ENCODE assay signal across 9 mouse cellular contexts in genomic region chr10:77566651-77567050, GRCm38 (mm10). TPM values are rescaled to one million over a fixed set of nuclear protein-coding genes. Genes with fewer than 3 reads are reported as not detected.
DNase-seq lines count a peak whose midpoint lies in the region; ATAC-seq and TF ChIP-seq lines count a peak whose summit lies in the region.
"Had no signal": no experiment of that assay in that cellular context is flagged by ENCODE, and none has a peak within 500 bp of the region (broad histone marks: within the 10 kb centered on the region; RNA-seq: fewer than 3 reads in every experiment).

No protein-coding gene starts in this region.

- H3K36me3 ChIP-seq in forebrain, postnatal 0 days (ENCODE audit: insufficient read depth): no peaks in the 10 kb centered on the region
- no peaks in the 10 kb centered on the region for H3K36me3 ChIP-seq in forebrain, embryonic 12.5 days (replicated peaks)

- WGBS in forebrain, postnatal 0 days: 30% methylated on average over 8 of the region's 8 CpGs
- WGBS in forebrain, embryonic 12.5 days: 35% methylated on average over 8 of the region's 8 CpGs

- ATAC-seq in forebrain, postnatal 0 days: no peak
- ATAC-seq in forebrain, embryonic 12.5 days (ENCODE audit: low FRiP score): no peak
- ATAC-seq in megakaryocyte-erythroid progenitor cell, adult 5-6 weeks (replicated peaks; ENCODE audit: low FRiP score, low TSS enrichment, poor library complexity, severe bottlenecking): peak; percentile 75

- H3K4me1 ChIP-seq in forebrain, postnatal 0 days (ENCODE audit: insufficient read depth): no peaks in the 10 kb centered on the region
- H3K4me1 ChIP-seq in forebrain, embryonic 12.5 days: peaks cover 7% of the 10 kb centered on the region

- no peak overlapping the region for H3K4me2 ChIP-seq in forebrain, postnatal 0 days (ENCODE audit: low read depth)
- no peak overlapping the region for H3K4me2 ChIP-seq in forebrain, embryonic 12.5 days

- TF ChIP-seq CTCF in forebrain, postnatal 0 days (IDR thresholded peaks at IDR 0.05; ENCODE audit: low read depth): peak; percentile 72

- no peak overlapping the region for H3K9ac ChIP-seq in forebrain, postnatal 0 days
- no peak overlapping the region for H3K9ac ChIP-seq in forebrain, embryonic 12.5 days

- no peak overlapping the region for H3K4me3 ChIP-seq in forebrain, postnatal 0 days (ENCODE audit: low read depth, low read length)
- no peak overlapping the region for H3K4me3 ChIP-seq in forebrain, embryonic 12.5 days (replicated peaks)

- H3K27me3 ChIP-seq in forebrain, postnatal 0 days (ENCODE audit: insufficient read depth, low read length): no peaks in the 10 kb centered on the region
- no peaks in the 10 kb centered on the region for H3K27me3 ChIP-seq in forebrain, embryonic 12.5 days

- no peaks in the 10 kb centered on the region for H3K9me3 ChIP-seq in forebrain, postnatal 0 days (ENCODE audit: low read length)
- H3K9me3 ChIP-seq in forebrain, embryonic 12.5 days: no peaks in the 10 kb centered on the region

- peak; percentile 35 for DNase-seq in forebrain, postnatal 0 days
- peak; percentile 69 for DNase-seq in adrenal gland, adult 8-10 months
- peak; percentile 78 for DNase-seq in embryo, embryonic 10.5 days (ENCODE audit: low spot score)
- DNase-seq in heart, postnatal 10 days: peak; percentile 86 to 92
- DNase-seq in layer of hippocampus, postnatal 36 days: peak; percentile 71 to 78
- DNase-seq in spleen, postnatal 36 days (ENCODE audit: low spot score in 2 of 2): peak; percentile 71 to 75

- intact Hi-C loops in heart, postnatal 10 days (cut with DNase I): loop anchor here (1.0 to 5.0 kb wide), 2 partner anchors 49 to 284 kb away; no protein-coding TSS in a partner anchor

- no peak overlapping the region for H3K27ac ChIP-seq in forebrain, postnatal 0 days (ENCODE audit: low read depth, low read length)
- H3K27ac ChIP-seq in forebrain, embryonic 12.5 days: no peak overlapping the region
- H3K27ac ChIP-seq: macrophage had no signal

RNA-seq across cellular contexts. Expression of gene Pttg1ip, which starts 14.9 kb away (rescaled TPM):
- 69.6 and 98.3 TPM in 2 replicates for total RNA-seq in forebrain, postnatal 0 days (2014; rRNA removed)
- 67.1 and 74.2 TPM in 2 replicates for polyA plus RNA-seq in forebrain, postnatal 0 days (2015; fragmentation: Nextera tagmentation; extraction: Ambion mirVana)
- 61.9 and 64.6 TPM in 2 replicates for polyA plus RNA-seq in forebrain, embryonic 12.5 days (2016; fragmentation: Nextera tagmentation; extraction: Ambion mirVana)
- total RNA-seq in adrenal gland, adult 8-10 months (2022): 100 to 1,000 TPM; 207 to 236 (median 225) TPM
- total RNA-seq in heart, postnatal 10 days (2021): 100 to 1,000 TPM; 134 to 148 TPM
- 10 to 100 TPM; 68.2 to 69.0 TPM for total RNA-seq in layer of hippocampus, postnatal 36 days (2021)
- 31.7 and 48.4 TPM in 2 replicates for total RNA-seq in megakaryocyte-erythroid progenitor cell, adult 5-6 weeks (2014; fragmentation: Nextera tagmentation)
- 36.3 and 37.6 TPM in 2 replicates for total RNA-seq in megakaryocyte-erythroid progenitor cell, adult 5-6 weeks (2017)

RNA-seq across cellular contexts. Expression of gene Itgb2, which starts 36.6 kb away (rescaled TPM):
- total RNA-seq in forebrain, postnatal 0 days (2014; rRNA removed): 0.77 and 1.1 TPM in 2 replicates
- polyA plus RNA-seq in forebrain, postnatal 0 days (2015; fragmentation: Nextera tagmentation; extraction: Ambion mirVana): 0.86 and 1.2 TPM in 2 replicates
- 0.64 and 0.74 TPM in 2 replicates for polyA plus RNA-seq in forebrain, embryonic 12.5 days (2016; fragmentation: Nextera tagmentation; extraction: Ambion mirVana)
- 10 to 100 TPM in 3 of 4 experiments, 1 to 10 TPM in 1; 8.6 to 16.8 (median 13.5) TPM for total RNA-seq in adrenal gland, adult 8-10 months (2022)
- total RNA-seq in heart, postnatal 10 days (2021): 1 to 10 TPM; 3.3 to 4.4 TPM
- total RNA-seq in layer of hippocampus, postnatal 36 days (2021): 1 to 10 TPM; 3.6 TPM
- total RNA-seq in megakaryocyte-erythroid progenitor cell, adult 5-6 weeks (2014; fragmentation: Nextera tagmentation): 10.4 and 26.2 TPM in 2 replicates
- 13.2 and 14.2 TPM in 2 replicates for total RNA-seq in megakaryocyte-erythroid progenitor cell, adult 5-6 weeks (2017)

RNA-seq across cellular contexts. Expression of gene Sumo3, which starts 39.2 kb away (rescaled TPM):
- total RNA-seq in forebrain, postnatal 0 days (2014; rRNA removed): 270 and 305 TPM in 2 replicates
- polyA plus RNA-seq in forebrain, postnatal 0 days (2015; fragmentation: Nextera tagmentation; extraction: Ambion mirVana): 381 and 398 TPM in 2 replicates
- 322 and 326 TPM in 2 replicates for polyA plus RNA-seq in forebrain, embryonic 12.5 days (2016; fragmentation: Nextera tagmentation; extraction: Ambion mirVana)
- total RNA-seq in adrenal gland, adult 8-10 months (2022): 100 to 1,000 TPM in 3 of 4 experiments, 10 to 100 TPM in 1; 98.9 to 125 (median 115) TPM
- 10 to 100 TPM; 68.3 to 79.2 TPM for total RNA-seq in heart, postnatal 10 days (2021)
- total RNA-seq in layer of hippocampus, postnatal 36 days (2021): 100 to 1,000 TPM; 127 TPM
- 71.3 and 81.0 TPM in 2 replicates for total RNA-seq in megakaryocyte-erythroid progenitor cell, adult 5-6 weeks (2014; fragmentation: Nextera tagmentation)
- total RNA-seq in megakaryocyte-erythroid progenitor cell, adult 5-6 weeks (2017): 150 and 265 TPM in 2 replicates

RNA-seq across cellular contexts. Expression of gene Gm49325, which starts 39.3 kb away (rescaled TPM):
- not detected in 2 replicates for total RNA-seq in forebrain, postnatal 0 days (2014; rRNA removed)
- 27.7 and 33.6 TPM in 2 replicates for polyA plus RNA-seq in forebrain, postnatal 0 days (2015; fragmentation: Nextera tagmentation; extraction: Ambion mirVana)
- polyA plus RNA-seq in forebrain, embryonic 12.5 days (2016; fragmentation: Nextera tagmentation; extraction: Ambion mirVana): 15.7 and 23.4 TPM in 2 replicates
- 10 to 100 TPM; 15.2 to 24.8 (median 18.1) TPM for total RNA-seq in adrenal gland, adult 8-10 months (2022)
- total RNA-seq in heart, postnatal 10 days (2021): 10 to 100 TPM; 12.2 to 13.5 TPM
- 10 to 100 TPM; 17.2 to 29.6 TPM for total RNA-seq in layer of hippocampus, postnatal 36 days (2021)
- total RNA-seq in megakaryocyte-erythroid progenitor cell, adult 5-6 weeks (2014; fragmentation: Nextera tagmentation): not detected in 2 replicates
- not detected in 2 replicates for total RNA-seq in megakaryocyte-erythroid progenitor cell, adult 5-6 weeks (2017)

RNA-seq across cellular contexts. Expression of gene Fam207a, which starts 51.1 kb away (rescaled TPM):
- 42.2 and 43.2 TPM in 2 replicates for total RNA-seq in forebrain, postnatal 0 days (2014; rRNA removed)
- 30.4 and 34.9 TPM in 2 replicates for polyA plus RNA-seq in forebrain, postnatal 0 days (2015; fragmentation: Nextera tagmentation; extraction: Ambion mirVana)
- polyA plus RNA-seq in forebrain, embryonic 12.5 days (2016; fragmentation: Nextera tagmentation; extraction: Ambion mirVana): 39.4 and 44.1 TPM in 2 replicates
- 10 to 100 TPM; 20.4 to 28.8 (median 24.8) TPM for total RNA-seq in adrenal gland, adult 8-10 months (2022)
- 10 to 100 TPM; 11.7 to 12.0 TPM for total RNA-seq in heart, postnatal 10 days (2021)
- total RNA-seq in layer of hippocampus, postnatal 36 days (2021): 10 to 100 TPM; 35.1 to 37.4 TPM
- 19.8 and 20.0 TPM in 2 replicates for total RNA-seq in megakaryocyte-erythroid progenitor cell, adult 5-6 weeks (2014; fragmentation: Nextera tagmentation)
- total RNA-seq in megakaryocyte-erythroid progenitor cell, adult 5-6 weeks (2017): 28.5 and 30.5 TPM in 2 replicates

Comparison
In these comparisons a context has a peak if more than half of its experiments do, and no peak if none do; other contexts are left out.
1. DNase-seq: peak in every context shown above with its lines; median percentile 89 in heart, postnatal 10 days; 78 in embryo, embryonic 10.5 days; 74 in layer of hippocampus, postnatal 36 days; 73 in spleen, postnatal 36 days; 69 in adrenal gland, adult 8-10 months; 35 in forebrain, postnatal 0 days.